Mouse (Mus musculus) C2C12 (cell line): ENCODE data around the gene Wdr25.

Source experiments
- CTCF ChIP-seq: IDR thresholded peaks from one replicate; pipeline ENCODE4 v1.5.1; 2011; ENCODE audit not compliant: control insufficient read depth, insufficient read depth, insufficient read length
- FOSL1 ChIP-seq: IDR thresholded peaks from one replicate; pipeline ENCODE4 v1.8.0; 2011; ENCODE audit warnings: mild to moderate bottlenecking, low read length; ENCODE audit not compliant: poor library complexity, insufficient read depth, severe bottlenecking
- MAX ChIP-seq: IDR thresholded peaks from one replicate; pipeline ENCODE4 v1.6.1; 2011; ENCODE audit warnings: mild to moderate bottlenecking, control low read depth
- MYOD1 ChIP-seq: IDR thresholded peaks from one replicate; pipeline ENCODE4 v1.6.1; 2011; ENCODE audit warnings: low read depth; ENCODE audit not compliant: control insufficient read depth, insufficient read length
- USF1 ChIP-seq: IDR thresholded peaks from one replicate; pipeline ENCODE4 v1.6.1; 2011; ENCODE audit warnings: low read depth, mild to moderate bottlenecking, control low read depth, moderate library complexity

DNA sequence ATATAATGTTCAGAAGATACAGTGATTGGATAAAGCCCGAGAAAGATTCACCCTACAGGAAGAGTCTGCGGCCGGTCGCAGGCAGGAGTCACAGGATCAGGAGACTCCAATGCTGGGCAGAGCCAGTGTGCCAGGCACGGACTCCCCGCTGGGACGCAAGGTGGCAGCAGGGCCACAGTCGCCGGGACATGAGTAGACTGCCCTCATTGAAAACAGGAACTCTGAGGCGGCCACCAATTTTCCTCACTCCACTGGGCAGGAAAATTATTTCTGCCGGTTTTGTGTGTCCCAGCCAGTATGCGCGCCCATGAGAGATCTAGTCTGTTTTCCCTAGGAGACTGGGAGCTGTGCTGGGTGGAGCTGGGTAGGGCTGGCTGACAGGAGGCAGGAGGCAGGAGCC, 177.8 kb downstream of the Wdr25 start:
- TF ChIP-seq MAX (no peak), CTCF (no peak), MYOD1 (no peak), USF1 (no peak), FOSL1 (no peak)
